Mouse (Mus musculus) forebrain, embryonic 15.5 days (tissue): Measurements from ENCODE around the gene Krtap5-4. TPM values are rescaled to one million over a fixed set of nuclear protein-coding genes. Genes with fewer than 3 reads are reported as not detected.
"Not testable (repeated sequence)": the region's sequence is repeated elsewhere in the genome, so short reads cannot be mapped to it uniquely, and the experiment has no call there.

Experiments used
- ATAC-seq: fragments of 200-750 bp; cut with Nextera tagmentation; replicated peaks from 2 replicates; pipeline ENCODE4 v1.8.0; 2017; ENCODE audit warnings: mild to moderate bottlenecking, moderate TSS enrichment, moderate library complexity
- H3K27ac ChIP-seq: fragments of 300-500 bp; sonication (generic); replicated peaks from 2 replicates; pipeline ENCODE4 v1.5.1; 2015; ENCODE audit warnings: mild to moderate bottlenecking, inconsistent platforms
- H3K27me3 ChIP-seq: fragments of 300-500 bp; sonication (generic); 2 replicates; pipeline ENCODE4 v1.6.1; 2015; ENCODE audit warnings: inconsistent platforms
- H3K36me3 ChIP-seq: fragments of 300-500 bp; sonication (generic); 2 replicates; pipeline ENCODE4 v1.6.1; 2015; ENCODE audit warnings: mild to moderate bottlenecking, inconsistent platforms
- H3K4me1 ChIP-seq: fragments of 300-500 bp; sonication (generic); 2 replicates; pipeline ENCODE4 v1.6.1; 2015; ENCODE audit warnings: inconsistent platforms
- H3K4me2 ChIP-seq: fragments of 300-500 bp; sonication (generic); replicated peaks from 2 replicates; pipeline ENCODE4 v1.6.1; 2015; ENCODE audit warnings: mild to moderate bottlenecking, inconsistent platforms
- H3K4me3 ChIP-seq: fragments of 300-500 bp; sonication (generic); 2 replicates; pipeline ENCODE4 v1.5.1; 2015; ENCODE audit warnings: mild to moderate bottlenecking, inconsistent platforms
- H3K9ac ChIP-seq: fragments of 300-500 bp; sonication (generic); replicated peaks from 2 replicates; pipeline ENCODE4 v1.6.1; 2015; ENCODE audit warnings: mild to moderate bottlenecking, inconsistent platforms
- H3K9me3 ChIP-seq: fragments of 300-500 bp; sonication (generic); 2 replicates; pipeline ENCODE4 v1.6.1; 2016; ENCODE audit warnings: inconsistent platforms
- WGBS: fragments of 180-500 bp; shearing (Covaris S2); methylation state at CpG from one replicate; pipeline ENCODE4 v1.1.7; 2015; ENCODE audit warnings: mixed read lengths; 5-methylcytosine and 5-hydroxymethylcytosine counted together
- polyA plus RNA-seq: library from polyadenylated mRNA; unstranded; fragments of >200 nt; fragmentation: Nextera tagmentation; extraction: Ambion mirVana; gene quantifications from 2 replicates; pipeline ENCODE4 v1.2.1, GENCODE M21; 2015

The Krtap5-4 gene
- polyA plus RNA-seq, 1 experiment from 2014 or later, result not detected

- 79% methylated on average over 9 of the region's 9 CpGs for WGBS
Observed at GRCm38 (mm10) chr7:142326714-142327445, 23.5 kb downstream of the Krtap5-4 start.

GRCm38 (mm10) chr7:142328507-142328906 lies 25.2 kb downstream of the Krtap5-4 start:
- Histone ChIP-seq H3K4me3 (no peak overlapping the region), H3K27me3 (no peaks in the 10 kb centered on the region), H3K27ac (no peak overlapping the region), H3K36me3 (no peaks in the 10 kb centered on the region), H3K4me2 (no peak overlapping the region), H3K9me3 (no peaks in the 10 kb centered on the region), H3K9ac (no peak overlapping the region), H3K4me1 (no peaks in the 10 kb centered on the region)
- WGBS, result 73% methylated on average over 3 of the region's 3 CpGs
- no peak for ATAC-seq

More at GRCm38 (mm10) chr7:142326714-142327445, 23.5 kb downstream of the Krtap5-4 start:
- H3K27me3 ChIP-seq, result no peaks in the 10 kb centered on the region
- no peak overlapping the region for H3K27ac ChIP-seq
- ATAC-seq, result no peak
- H3K36me3 ChIP-seq, result no peaks in the 10 kb centered on the region
- H3K4me2 ChIP-seq, result no peak overlapping the region
- no peak overlapping the region for H3K4me3 ChIP-seq
- H3K4me1 ChIP-seq, result no peaks in the 10 kb centered on the region
- no peaks in the 10 kb centered on the region for H3K9me3 ChIP-seq
- no peak overlapping the region for H3K9ac ChIP-seq

GRCm38 (mm10) chr7:142330271-142330724 lies 26.9 kb downstream of the Krtap5-4 start:
- Histone ChIP-seq H3K4me3 (no peak overlapping the region), H3K4me1 (peaks cover 5% of the 10 kb centered on the region; the same call in 1 of the 2 replicates), H3K9ac (no peak overlapping the region), H3K9me3 (no peaks in the 10 kb centered on the region), H3K36me3 (no peaks in the 10 kb centered on the region), H3K27me3 (no peaks in the 10 kb centered on the region), H3K27ac (no peak overlapping the region), H3K4me2 (no peak overlapping the region)
- no peak for ATAC-seq
- 77% methylated on average over 9 of the region's 9 CpGs for WGBS

- Histone ChIP-seq H3K27me3 (no peaks in the 10 kb centered on the region), H3K4me1 (peaks cover 6% of the 10 kb centered on the region; the same call in 1 of the 2 replicates), H3K9me3 (no peaks in the 10 kb centered on the region), H3K36me3 (no peaks in the 10 kb centered on the region), H3K27ac (no peak overlapping the region), H3K4me2 (no peak overlapping the region), H3K4me3 (no peak overlapping the region), H3K9ac (no peak overlapping the region)
- WGBS, result 90% methylated on average over 4 of the region's 4 CpGs
- no peak for ATAC-seq
Observed at GRCm38 (mm10) chr7:142331281-142331680, 27.9 kb downstream of the Krtap5-4 start.

GRCm38 (mm10) chr7:142332741-142333140 lies 29.4 kb downstream of the Krtap5-4 start:
- ATAC-seq, H3K4me3 ChIP-seq, H3K9ac ChIP-seq, H3K36me3 ChIP-seq, H3K4me1 ChIP-seq, H3K27me3 ChIP-seq, H3K4me2 ChIP-seq, H3K9me3 ChIP-seq, H3K27ac ChIP-seq: not testable (repeated sequence)
- WGBS, result 60% methylated on average over 3 of the region's 9 CpGs

- Histone ChIP-seq H3K9me3 (no peaks in the 10 kb centered on the region), H3K27ac (no peak overlapping the region), H3K4me2 (no peak overlapping the region), H3K4me1 (peaks cover 6% of the 10 kb centered on the region; the same call in 1 of the 2 replicates), H3K9ac (no peak overlapping the region), H3K36me3 (no peaks in the 10 kb centered on the region), H3K4me3 (no peak overlapping the region), H3K27me3 (no peaks in the 10 kb centered on the region)
- WGBS, result 0% methylated on average over 3 of the region's 3 CpGs
- ATAC-seq, result peak; percentile 90
Observed at GRCm38 (mm10) chr7:142334246-142334645, 30.9 kb downstream of the Krtap5-4 start.

GRCm38 (mm10) chr7:142335151-142335550 lies 31.8 kb downstream of the Krtap5-4 start:
- Histone ChIP-seq H3K4me3 (no peak overlapping the region), H3K4me1 (peaks cover 6% of the 10 kb centered on the region; the same call in 1 of the 2 replicates), H3K36me3 (no peaks in the 10 kb centered on the region), H3K9me3 (no peaks in the 10 kb centered on the region), H3K4me2 (no peak overlapping the region), H3K9ac (no peak overlapping the region), H3K27ac (no peak overlapping the region), H3K27me3 (no peaks in the 10 kb centered on the region)
- WGBS, result 71% methylated on average over 8 of the region's 8 CpGs
- peak; percentile 44; the same call in 1 of the 2 replicates for ATAC-seq

GRCm38 (mm10) chr7:142340269-142340970 lies 37.1 kb downstream of the Krtap5-4 start:
- Histone ChIP-seq H3K36me3 (no peaks in the 10 kb centered on the region), H3K4me3 (no peak overlapping the region), H3K9ac (no peak overlapping the region), H3K9me3 (no peaks in the 10 kb centered on the region), H3K4me1 (no peaks in the 10 kb centered on the region), H3K27ac (no peak overlapping the region), H3K27me3 (no peaks in the 10 kb centered on the region), H3K4me2 (no peak overlapping the region)
- ATAC-seq, result no peak
- 59% methylated on average over 10 of the region's 10 CpGs for WGBS

GRCm38 (mm10) chr7:142341564-142342246 lies 38.4 kb downstream of the Krtap5-4 start:
- H3K4me1 ChIP-seq, result no peaks in the 10 kb centered on the region
- 74% methylated on average over 10 of the region's 10 CpGs for WGBS
- no peaks in the 10 kb centered on the region for H3K27me3 ChIP-seq
- no peak overlapping the region for H3K4me3 ChIP-seq
- H3K9me3 ChIP-seq, result no peaks in the 10 kb centered on the region
- H3K36me3 ChIP-seq, result no peaks in the 10 kb centered on the region
- no peak for ATAC-seq
- no peak overlapping the region for H3K9ac ChIP-seq
- H3K4me2 ChIP-seq, result no peak overlapping the region
- no peak overlapping the region for H3K27ac ChIP-seq

- Histone ChIP-seq H3K27me3 (no peaks in the 10 kb centered on the region), H3K9me3 (no peaks in the 10 kb centered on the region), H3K9ac (no peak overlapping the region), H3K27ac (no peak overlapping the region), H3K4me2 (no peak overlapping the region), H3K4me3 (no peak overlapping the region), H3K4me1 (no peaks in the 10 kb centered on the region), H3K36me3 (no peaks in the 10 kb centered on the region)
- ATAC-seq, result no peak
- WGBS, result 85% methylated on average over 3 of the region's 3 CpGs
Observed at GRCm38 (mm10) chr7:142342247-142342640, 38.9 kb downstream of the Krtap5-4 start.

- H3K4me3 ChIP-seq, result no peak overlapping the region
- H3K4me1 ChIP-seq, result peaks cover 20% of the 10 kb centered on the region
- H3K4me2 ChIP-seq, result no peak overlapping the region
- H3K27ac ChIP-seq, result no peak overlapping the region
- no peak overlapping the region for H3K9ac ChIP-seq
- H3K36me3 ChIP-seq, result no peaks in the 10 kb centered on the region
- ATAC-seq, result no peak
- H3K27me3 ChIP-seq, result no peaks in the 10 kb centered on the region
- H3K9me3 ChIP-seq, result no peaks in the 10 kb centered on the region
- 78% methylated on average over 4 of the region's 4 CpGs for WGBS
Observed at GRCm38 (mm10) chr7:142347542-142347941, 44.2 kb downstream of the Krtap5-4 start.
